Mouse (Mus musculus) kidney, adult 11 months (tissue): ENCODE data around the gene Cdc42se1.

Experiments used
- DNase-seq: peaks from one replicate; pipeline ENCODE4 v3.0.0; 2022

The Cdc42se1 gene

DNA sequence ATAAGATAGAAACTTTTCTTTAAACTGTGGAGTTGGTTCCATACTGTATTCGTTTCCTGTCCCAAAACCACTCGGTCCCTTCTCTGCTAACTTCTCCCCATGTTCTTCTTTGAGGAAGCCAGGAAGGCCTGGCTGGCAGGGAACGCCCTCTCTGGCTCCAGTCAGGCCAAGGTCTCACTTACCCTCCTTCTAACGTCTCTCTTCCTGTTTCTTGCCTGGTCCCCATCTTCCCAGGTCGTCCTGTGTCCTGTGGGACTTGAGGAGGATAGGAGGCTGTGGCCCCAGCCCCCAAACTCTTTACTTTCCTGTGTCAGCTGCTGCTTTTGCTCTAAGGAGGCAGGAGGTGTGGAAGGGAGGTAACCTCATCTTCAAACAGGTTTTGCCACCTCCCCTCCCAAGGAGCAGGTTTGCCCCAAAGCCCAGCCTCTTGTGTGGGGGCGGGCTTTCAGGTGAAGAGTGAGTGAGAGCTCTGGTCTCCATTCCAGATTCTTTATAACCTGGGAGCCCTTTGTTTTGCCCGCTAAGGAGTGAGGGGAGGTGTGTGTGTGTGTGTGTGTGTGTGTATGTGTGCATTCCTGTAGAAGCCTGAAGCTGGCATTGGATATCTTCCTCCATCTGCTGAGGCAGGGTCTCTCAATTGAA, 22.4 kb downstream of the Cdc42se1 start, which contains the start of gene Bnipl:
Bnipl (minus strand) TSS at position 411 of the 642 bp plus-strand sequence.
- no peak for DNase-seq

DNA sequence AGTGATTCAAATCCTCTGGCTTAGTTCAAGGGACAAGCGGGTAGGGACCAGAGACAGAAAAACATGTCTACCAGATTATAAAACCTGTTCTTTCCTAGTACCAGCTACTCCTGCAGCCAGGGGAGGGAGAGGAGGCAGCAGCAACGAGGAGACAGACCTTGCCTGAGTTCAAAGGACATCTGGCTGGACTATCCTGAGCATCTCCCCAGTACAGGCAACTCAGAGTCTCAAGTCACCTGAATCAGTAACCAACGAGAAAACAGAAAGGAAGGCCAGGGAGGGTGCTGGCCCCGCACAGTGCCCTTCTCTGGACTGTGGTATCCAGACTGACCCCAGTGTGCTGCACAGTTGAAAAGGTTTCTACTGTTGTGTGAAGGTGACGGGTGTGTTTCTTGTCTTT, 28.4 kb downstream of the Cdc42se1 start:
- peak; percentile 66 for DNase-seq

DNA sequence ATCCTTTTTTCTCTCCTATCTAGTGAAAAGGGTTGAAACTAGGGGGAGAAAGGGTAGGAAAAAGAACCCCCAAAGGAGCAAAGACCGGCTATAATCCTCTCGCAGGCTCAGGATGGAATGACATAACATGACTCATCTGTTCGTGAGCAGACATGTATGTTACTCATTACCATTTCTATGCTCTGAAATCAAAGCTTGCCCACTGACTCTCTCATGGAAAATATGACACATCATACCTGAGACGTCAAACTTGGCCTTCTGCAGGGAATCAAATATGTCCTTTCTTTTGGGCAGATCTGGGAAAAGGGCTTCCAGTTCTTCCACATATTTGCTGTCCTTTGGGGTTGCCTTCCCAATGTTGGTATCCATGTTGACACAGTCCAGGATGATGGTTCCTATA, 33.4 kb downstream of the Cdc42se1 start:
- no peak for DNase-seq

DNA sequence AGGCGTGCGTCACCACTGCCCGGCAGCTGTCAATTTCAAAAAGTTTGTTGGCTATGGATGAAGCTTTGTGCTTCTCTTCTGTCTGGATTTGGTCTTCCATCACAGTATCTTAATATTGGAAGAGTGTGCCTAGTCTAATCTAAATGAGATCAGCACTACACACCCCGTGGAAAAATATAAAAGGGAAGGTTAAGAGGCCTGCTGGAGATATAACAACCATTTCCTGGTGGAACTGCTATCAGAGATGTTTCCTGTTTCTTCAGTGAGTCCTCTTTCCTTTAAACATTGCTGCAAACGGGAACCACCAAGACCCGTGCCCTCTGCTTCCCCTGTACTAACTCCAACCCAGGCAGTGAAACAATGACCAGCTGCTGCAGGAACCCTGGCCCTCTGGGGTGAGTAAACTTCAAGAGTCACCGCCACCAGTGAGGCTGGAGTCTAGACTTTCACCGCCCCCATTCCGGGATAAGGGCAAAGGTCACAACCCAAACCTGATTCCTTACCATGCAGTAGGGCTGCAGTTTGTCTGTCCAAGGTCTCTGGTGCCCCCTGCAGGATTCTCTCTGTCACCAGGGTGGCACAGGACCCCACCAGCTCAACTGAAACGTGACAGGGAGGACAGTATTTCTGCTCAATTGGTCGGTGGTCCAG, 34.7 kb downstream of the Cdc42se1 start:
- peak; percentile 91 for DNase-seq

DNA sequence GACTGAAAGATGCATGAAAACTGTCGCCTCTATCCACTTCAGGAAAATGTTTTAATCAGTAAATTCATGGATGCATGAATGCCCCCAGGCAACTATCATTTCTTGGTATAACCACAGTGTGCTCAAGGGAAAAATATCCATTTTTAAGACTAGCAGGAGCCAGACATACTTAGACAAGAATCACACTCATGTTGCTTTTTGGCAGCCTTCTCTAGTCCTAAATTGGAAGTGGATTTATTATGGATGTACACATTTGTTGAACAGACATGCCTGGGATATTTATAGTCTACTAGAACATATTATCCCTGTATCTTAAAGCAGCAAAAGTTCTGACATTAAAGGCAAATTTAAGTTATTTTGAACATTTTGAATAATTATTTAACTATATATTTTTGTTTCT, 36.2 kb downstream of the Cdc42se1 start:
- no peak for DNase-seq

DNA sequence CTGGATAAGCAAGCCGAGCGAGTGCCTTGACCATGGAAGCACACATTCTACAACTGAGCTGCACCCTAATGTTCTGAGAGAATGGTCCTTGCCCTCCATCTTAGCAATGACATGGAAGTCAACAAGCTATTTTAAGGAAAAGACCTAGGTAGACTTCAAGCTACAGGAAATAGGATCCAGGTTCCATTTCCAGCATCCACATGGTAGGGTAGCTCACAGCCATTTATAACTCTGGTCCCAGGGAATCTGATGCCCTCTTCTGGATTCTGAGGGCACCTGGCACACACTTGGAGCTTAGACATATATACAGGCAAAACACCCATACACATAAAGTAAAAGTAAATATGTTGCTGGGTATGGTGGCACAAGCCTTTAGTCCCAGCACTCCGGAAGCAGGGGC, 37.5 kb downstream of the Cdc42se1 start:
- DNase-seq: no peak

DNA sequence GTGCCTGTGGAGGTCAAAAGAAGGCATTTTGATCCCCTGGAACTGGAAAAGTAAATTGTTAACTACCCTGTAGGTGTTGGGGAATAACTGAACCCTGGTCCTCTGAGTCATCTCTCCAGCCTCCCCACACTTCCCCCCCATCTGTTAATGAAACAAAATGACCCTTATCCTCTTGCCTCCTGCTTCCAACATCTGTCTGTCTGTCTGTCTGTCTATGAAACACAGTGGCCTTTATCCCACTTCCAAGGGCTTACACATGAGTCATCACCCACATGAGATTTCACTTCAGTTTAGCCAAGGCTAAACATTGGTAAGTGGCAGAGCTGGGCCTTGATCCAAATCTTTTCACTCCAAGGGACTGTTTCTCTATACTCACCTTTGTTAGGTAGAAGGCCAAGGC, 39.3 kb downstream of the Cdc42se1 start:
- peak; percentile 53 for DNase-seq

DNA sequence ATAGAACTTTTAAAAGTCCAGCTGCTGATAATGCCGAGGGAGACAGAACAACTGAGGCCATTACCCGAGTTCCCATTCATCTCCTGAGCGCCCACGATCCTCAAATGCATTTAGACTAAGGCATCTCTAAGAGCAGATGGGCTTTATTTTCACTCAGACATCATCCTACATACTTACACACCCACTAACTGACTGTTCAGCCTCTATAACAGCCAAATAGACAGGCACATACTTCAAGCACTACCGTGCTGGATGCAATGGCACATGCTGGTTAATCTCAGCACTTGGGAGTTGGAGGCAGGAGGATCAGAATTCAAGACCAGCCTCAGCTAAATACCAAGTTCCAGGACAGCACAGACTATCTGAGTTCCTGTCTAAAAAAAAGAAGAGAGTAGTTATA, 41.3 kb downstream of the Cdc42se1 start:
- no peak for DNase-seq

DNA sequence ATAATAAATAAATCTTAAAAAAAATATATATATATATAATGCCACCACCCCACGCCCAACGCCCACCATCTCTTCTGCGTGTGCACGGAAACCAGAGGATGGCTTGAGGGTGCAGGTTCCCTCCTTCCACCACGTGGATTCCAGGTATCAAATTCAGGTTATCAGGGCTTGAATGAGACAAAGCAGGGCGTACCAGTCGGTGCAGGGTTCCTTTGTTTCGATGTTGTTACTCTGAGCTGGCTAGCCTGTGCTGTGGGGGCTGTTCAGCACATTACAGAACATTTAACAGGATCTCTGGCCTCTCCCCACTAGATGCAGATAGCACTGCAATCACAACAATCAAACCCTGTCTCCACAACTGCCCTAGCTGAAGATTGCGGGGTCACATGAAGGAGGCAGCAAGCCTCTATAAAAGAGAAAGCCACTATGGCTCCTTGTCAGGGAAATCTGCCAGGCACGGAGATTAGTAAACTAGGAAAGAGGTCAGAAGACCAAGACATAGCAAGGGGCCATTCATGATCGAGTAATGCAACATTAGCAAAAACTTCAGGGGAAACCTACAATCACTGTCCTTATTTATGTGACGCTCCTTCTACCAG, 42.3 kb downstream of the Cdc42se1 start:
- DNase-seq: no peak

DNA sequence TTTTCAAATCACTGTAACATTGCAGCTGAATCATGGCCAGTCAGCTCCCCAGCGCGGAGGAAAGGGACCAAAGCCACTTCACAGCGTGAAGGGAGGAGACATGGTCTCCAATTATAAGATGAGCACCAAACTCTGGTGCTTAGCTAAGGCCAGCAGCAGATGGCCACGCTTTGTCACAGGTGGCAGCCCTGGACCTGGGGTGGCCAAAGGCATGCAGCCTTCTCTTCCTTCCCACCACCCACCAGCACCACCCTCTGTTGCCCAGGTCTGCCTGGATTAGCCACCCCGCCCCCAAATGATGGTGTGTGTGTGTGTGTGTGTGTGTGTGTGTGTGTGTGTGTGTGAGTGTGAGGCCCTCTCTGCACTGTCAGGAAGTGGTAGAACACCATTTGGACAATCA, 44.9 kb downstream of the Cdc42se1 start:
- no peak for DNase-seq

DNA sequence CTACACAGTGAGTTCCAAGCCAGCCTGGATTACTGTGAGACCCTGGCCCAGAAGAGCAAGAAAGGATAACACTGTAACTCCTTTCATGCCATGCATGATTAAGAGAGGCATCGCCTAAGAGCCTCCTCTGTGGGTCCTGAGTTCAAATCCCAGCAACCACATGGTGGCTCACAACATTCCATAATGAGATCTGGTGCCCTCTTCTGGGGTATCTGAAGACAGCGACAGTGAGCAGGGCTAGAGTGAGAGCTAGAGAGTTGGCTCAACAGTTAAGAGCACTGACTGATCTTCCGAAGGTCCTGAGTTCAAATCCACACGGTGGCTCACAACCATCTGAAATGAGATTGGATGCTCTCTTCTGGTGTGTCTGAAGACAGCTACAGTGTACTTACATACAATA, 45.9 kb downstream of the Cdc42se1 start:
- DNase-seq: no peak

DNA sequence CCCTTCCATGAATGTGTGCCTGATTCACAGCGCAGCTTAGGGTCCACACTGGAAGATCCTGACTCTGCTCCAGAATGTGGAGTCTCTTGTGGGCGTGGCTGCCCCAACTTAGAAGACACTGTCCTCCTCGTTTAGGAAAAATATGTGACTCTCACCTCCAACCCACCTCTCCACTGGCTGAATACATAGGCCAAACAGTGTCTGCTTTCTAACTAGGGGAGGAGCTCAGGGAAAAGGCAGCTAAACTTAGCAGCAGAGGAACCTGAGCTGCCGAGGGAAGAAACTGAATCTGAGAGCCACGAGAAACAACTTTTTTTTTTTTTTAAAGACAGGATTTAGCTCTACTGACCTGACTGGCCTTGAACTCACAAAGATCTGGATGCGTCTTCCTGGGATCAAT, 46.6 kb downstream of the Cdc42se1 start:
- DNase-seq: no peak

DNA sequence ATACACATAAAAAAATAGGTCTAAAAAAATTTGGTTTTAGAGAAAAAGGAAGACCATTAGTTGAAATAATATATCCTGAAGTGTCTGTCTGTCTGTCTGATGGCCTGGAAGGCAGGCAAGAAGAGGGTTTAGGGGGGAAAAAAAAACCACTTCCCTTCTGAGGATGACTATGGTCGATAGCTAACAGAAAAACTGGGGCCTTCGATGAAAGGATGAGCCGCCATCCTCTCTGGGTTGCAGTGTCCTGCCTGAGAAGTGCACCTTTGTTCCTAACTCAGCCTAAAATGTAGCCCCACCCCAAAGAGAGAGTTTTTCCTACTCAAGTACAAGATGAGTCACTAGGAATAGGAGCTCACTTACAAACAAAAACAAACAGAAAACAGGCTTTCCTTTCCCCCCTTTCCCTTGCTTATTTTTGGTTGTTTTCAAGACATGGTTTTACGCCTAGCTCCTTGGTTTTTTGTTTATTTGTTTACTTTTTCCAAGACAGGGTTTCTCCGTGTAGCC, 47.9 kb downstream of the Cdc42se1 start:
- no peak for DNase-seq

DNA sequence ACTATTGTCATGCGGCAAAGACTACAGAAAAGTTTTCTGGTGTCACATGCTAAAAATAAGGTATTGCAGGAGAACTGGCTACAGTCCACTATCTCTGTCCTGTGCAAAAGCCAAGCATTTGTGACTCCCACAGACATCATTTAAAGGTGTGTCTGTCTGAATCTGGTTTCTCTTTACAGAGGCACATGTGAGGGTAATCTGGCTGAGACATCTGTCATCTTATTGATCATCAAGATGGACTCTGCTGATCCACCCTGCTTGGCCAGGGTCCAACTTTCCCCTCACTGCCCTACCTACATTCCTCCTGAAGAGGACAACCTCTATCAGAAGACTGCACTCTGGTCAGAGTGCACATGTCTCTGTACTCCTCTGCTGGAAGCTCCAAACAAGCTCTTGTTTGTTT, 48.6 kb downstream of the Cdc42se1 start:
- DNase-seq: no peak

DNA sequence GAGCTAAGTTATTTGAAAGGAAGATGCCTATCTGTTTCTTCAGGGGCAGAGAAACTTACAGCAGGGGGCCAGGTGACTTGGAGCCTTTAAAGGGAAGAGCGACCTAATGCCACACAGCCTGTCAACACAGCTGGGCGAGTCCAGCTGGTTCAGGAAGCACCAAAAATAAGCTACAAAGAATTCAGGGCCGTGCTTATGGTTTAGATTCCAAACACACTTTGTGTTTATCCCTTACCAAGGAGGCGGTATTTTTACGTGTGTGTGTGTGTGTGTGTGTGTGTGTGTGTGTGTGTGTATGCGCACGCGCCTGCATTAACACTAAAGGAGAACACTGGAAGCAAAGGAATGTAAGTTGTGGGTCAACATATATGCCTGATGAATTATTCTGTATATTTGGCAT, 52.2 kb downstream of the Cdc42se1 start:
- DNase-seq: peak; percentile 54

DNA sequence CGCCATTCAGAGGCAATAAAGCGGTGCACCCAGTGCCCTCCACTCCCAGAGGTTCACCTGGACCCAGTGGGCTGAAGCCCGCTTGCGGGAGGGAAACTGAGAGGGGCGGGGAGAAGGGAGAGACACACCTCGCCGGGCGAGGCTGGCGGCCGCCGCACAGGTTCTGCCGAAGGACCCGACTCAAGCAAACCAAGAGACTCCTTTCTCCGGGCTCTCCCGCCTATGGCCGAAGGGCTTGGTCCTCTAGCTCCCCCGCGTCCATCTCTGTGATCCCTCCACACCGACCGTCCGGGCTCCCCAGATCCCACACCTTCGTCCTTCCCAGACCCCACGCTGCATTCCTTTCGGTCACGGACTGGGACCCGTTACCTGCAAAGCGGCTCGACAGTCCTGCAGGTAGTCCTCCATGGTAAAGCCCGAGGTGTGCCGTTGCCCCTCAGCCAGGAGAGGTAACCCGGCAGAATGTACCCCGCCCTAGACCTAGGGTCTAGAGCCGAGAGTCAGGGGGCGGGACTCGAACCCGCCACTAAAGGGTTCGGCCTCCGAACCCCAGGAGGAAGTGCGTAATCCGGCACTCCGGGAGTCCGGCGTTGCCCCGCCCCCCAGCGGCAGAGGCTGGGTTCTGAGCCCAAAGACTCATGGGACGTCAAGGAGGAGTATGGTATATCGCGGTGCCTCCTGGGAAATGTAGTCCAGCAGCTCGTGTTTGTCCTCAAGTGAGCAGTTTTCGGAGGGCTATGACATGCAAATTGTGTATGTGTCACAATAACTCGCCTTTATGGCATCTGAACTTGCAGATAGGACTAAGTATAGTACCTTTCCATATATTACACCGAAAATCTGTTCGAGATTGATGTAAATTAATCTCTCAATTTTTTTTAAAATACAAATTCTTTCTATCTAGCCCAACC, 52.9 kb downstream of the Cdc42se1 start, which contains the start of the genes Mindy1 and Prune1:
Mindy1 (plus strand) TSS at position 130 of the 911 bp plus-strand sequence.
Prune1 (minus strand) TSS at position 861 of the 911 bp plus-strand sequence.
- peak; percentile 98 for DNase-seq

DNA sequence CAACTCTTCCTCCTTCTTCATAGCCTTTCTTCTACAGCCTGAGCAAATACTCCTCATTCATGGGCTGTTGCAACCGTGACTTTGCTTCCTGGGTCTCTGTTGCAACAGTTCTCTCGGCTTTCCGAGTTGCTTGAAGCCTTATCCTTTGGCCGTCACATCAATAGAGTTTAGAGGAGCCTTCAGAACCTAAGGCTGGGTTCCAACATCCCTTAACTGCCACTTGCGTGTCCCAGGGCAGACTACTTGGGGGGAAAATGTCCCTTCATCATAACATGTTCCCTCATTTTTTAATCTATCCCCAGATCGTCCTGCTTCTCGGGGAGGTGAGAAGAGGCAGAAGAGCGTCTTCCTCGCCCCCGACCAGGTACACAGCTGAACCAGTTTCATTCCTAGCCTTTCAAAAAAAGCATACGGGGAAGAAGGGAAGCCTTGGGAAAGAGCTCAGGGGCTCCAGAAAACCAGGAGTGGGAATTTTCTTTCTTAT, 53.9 kb downstream of the Cdc42se1 start:
- no peak for DNase-seq

DNA sequence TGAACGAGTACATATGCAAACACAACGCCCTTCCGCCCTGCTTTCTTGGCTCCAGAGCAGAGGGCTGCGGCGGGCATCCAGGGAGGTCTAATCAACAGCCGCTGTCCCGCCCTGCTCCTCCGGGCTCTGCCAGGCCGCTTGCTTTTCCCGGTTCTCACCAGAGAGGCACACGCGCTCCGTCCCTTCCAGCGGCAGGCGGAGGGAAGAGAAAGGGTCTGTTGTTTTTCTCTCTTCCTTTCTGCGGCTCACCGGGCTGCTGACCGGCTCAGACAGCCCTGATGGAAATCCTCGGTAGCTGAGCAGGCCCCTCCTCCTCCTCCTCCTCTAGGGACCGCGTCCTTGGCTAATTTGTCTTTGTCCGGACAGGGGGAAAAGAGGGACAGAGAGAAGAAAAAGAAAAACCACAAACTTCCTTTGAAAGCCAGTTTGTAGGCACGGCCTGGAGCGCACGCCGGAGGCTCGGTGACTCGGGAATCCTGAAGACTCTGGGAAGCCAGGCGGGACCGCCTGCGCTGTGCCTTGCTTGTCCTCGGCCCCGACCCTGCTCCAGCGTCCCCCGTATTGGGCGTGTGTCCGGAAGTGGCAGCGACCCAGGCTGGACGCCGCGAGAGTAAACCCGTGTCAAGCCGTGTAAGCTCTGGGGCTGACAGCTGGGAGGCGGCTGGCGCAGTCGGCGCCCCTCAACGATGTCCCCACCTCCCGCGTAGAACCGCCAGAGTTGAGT, 54.5 kb downstream of the Cdc42se1 start:
- peak; percentile 85 for DNase-seq

DNA sequence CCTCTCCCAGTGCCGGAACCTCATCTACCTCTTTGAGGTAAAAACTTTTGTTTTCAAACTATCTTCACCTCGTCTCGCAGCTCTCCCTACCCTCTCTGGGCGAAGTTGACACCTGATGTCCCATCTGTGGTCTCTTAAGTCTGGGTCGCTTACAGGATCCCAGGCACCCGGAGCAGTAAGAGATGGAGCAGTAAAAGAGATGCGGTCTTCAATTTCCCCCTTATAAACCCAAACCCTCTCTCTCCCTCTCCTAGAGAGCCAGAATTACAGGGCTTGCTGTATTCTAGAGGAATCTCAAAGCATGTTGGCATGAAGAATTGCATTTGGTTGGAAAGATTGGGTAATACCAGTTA, 55.0 kb downstream of the Cdc42se1 start:
- no peak for DNase-seq

DNA sequence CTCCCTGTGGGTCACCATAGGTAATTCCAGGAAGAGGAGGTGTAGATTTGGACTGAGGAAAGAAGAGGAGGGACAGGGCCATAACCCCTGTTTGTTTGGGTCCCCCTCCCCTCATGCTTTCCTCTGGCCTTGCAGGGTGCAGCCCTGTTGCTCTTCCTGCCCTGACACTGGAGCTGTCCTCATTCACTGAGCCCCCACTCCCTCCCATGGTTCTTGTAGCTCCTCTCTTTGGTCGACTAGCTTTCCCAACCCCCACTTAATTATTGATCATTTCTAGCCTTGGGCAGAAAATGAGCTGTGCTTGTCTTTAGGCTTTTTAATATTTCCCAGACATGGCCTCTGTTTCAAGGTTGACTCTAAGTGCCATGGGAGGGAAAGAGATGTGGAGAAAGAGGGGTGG, 55.5 kb downstream of the Cdc42se1 start:
- DNase-seq: no peak

DNA sequence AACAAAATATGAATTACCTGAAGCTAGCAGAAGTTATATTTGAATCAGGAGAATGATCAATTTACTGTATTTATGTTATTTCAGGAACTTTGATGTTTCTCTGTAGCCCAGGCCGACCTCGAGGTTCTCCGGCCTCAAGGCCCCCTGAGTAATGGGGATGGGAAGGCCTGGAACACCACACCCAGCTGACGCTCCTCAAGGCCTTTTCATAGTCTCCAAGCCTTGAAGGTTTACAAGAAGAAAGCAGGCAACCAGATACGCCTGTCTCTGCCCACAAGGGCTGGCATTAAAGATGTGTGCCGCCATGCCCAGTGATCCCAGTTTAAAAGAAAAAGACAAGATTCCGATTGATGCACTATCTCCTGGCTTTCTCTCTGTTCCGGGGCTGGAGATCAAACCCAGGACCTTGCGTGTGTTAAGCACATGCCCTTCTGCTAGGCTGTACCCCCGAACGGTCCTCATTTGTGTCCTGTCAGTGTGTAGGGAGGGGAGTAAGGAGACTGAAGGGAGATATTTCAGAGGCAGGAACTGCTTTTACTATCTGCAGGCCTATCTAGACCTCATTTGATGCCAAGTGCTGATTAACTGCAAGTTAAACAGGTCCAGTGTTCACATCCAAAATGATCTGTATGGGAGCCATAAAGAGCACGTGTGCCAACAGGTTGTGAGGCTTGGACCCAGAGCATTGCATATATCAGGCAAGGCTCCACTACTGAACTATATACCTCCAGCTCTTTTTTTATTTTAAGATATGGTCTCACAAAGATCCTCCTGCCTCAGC, 56.2 kb downstream of the Cdc42se1 start:
- no peak for DNase-seq
